In the genomic region with DNA sequence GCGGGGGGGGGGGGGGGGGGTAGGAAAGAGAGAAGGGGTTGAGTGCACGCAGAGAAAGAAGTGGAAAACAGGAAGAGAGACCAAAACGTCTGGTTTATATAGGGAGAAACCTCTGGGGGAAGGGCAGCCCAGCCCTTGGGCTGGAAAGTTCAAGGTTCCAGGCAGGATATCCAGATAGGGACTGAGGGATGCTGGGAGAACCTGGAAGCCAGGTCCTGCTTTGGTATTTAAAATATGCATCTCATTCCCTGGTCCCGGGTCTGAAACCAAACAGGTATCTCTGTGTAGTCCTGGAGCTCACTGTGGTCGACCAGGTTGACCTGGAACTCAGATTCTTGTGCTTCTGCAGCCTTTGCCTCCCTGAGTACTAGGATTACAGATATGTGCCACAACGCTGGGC, we compare ENCODE assay signal across 10 mouse cellular contexts. TPM values are rescaled to one million over a fixed set of nuclear protein-coding genes. Genes with fewer than 3 reads are reported as not detected.
DNase-seq lines count a peak whose midpoint lies in the region; ATAC-seq and TF ChIP-seq lines count a peak whose summit lies in the region.
"Had no signal": no experiment of that assay in that cellular context is flagged by ENCODE, and none has a peak within 500 bp of the region (broad histone marks: within the 10 kb centered on the region; RNA-seq: fewer than 3 reads in every experiment).

No protein-coding gene starts in this region.

- TF ChIP-seq CTCF in MEL (IDR thresholded peaks at IDR 0.05 in 2 of 3, conservative IDR thresholded peaks at IDR 0.05 in 1 of 3; ENCODE audit: control insufficient read depth in 1 of 3, insufficient read depth in 1 of 3, low read depth in 2 of 3, low read length in 3 of 3, poor library complexity in 1 of 3, severe bottlenecking in 1 of 3) = no peak

- H3K9ac ChIP-seq in hindbrain, embryonic 11.5 days (ENCODE audit: low read depth, low read length) = no peak overlapping the region
- peak overlapping the region; percentile 85 for H3K9ac ChIP-seq in MEL (ENCODE audit: control insufficient read depth, low read depth, low read length, poor library complexity, severe bottlenecking)
- peak overlapping the region; percentile 24; the same call in 1 of the 2 replicates for H3K9ac ChIP-seq in hindbrain, embryonic 13.5 days

- no peak for TF ChIP-seq EP300 in MEL (IDR thresholded peaks at IDR 0.05; ENCODE audit: low read depth in 1 of 2, low read length in 2 of 2)

- 55% methylated on average over 6 of the region's 6 CpGs for WGBS in hindbrain, embryonic 10.5 days
- 53% methylated on average over 5 of the region's 6 CpGs for WGBS in hindbrain, embryonic 11.5 days
- WGBS in hindbrain, embryonic 13.5 days = 51% methylated on average over 4 of the region's 6 CpGs
- 59% methylated on average over 5 of the region's 6 CpGs for WGBS in midbrain, embryonic 10.5 days

- no peak for TF ChIP-seq POLR2A in MEL (IDR thresholded peaks at IDR 0.05; ENCODE audit: control insufficient read depth in 1 of 2, insufficient read depth in 1 of 2, low read depth in 1 of 2, low read length in 2 of 2, poor library complexity in 1 of 2)

- no peak for ATAC-seq in hindbrain, embryonic 11.5 days (ENCODE audit: low FRiP score)
- ATAC-seq in hindbrain, embryonic 13.5 days (ENCODE audit: low FRiP score) = no peak

- DNase-seq in hindbrain, embryonic 10.5 days (ENCODE audit: low spot score) = no peak
- DNase-seq in hindbrain, embryonic 11.5 days (ENCODE audit: low spot score) = no peak
- DNase-seq in MEL (ENCODE audit: low read depth, low spot score) = no peak
- no peak for DNase-seq in midbrain, embryonic 10.5 days (ENCODE audit: low spot score)
- no peak for DNase-seq in cerebellum, adult 11 months
- no peak for DNase-seq in right cerebral cortex, postnatal 36 days (ENCODE audit: low spot score in 2 of 2)
- DNase-seq in cerebellum, postnatal 14 days = no peak
- DNase-seq: kidney, postnatal 10 days; thymus, postnatal 36 days had no signal

- H3K9me3 ChIP-seq in hindbrain, embryonic 10.5 days = no peaks in the 10 kb centered on the region
- no peaks in the 10 kb centered on the region for H3K9me3 ChIP-seq in hindbrain, embryonic 11.5 days (ENCODE audit: control insufficient read depth, low read length)
- no peaks in the 10 kb centered on the region for H3K9me3 ChIP-seq in MEL (replicated peaks; ENCODE audit: insufficient read depth, low read length)
- no peaks in the 10 kb centered on the region for H3K9me3 ChIP-seq in hindbrain, embryonic 13.5 days
- no peaks in the 10 kb centered on the region for H3K9me3 ChIP-seq in midbrain, embryonic 10.5 days (replicated peaks)

- H3K4me3 ChIP-seq in hindbrain, embryonic 10.5 days = peak overlapping the region; percentile 90
- H3K4me3 ChIP-seq in hindbrain, embryonic 11.5 days (ENCODE audit: low read depth, low read length) = no peak overlapping the region
- H3K4me3 ChIP-seq in MEL (ENCODE audit: control insufficient read depth in 1 of 2, insufficient read depth in 1 of 2, low read depth in 2 of 2, low read length in 2 of 2) = peak overlapping the region; percentile 39 to 96
- peak overlapping the region; percentile 15 for H3K4me3 ChIP-seq in hindbrain, embryonic 13.5 days
- H3K4me3 ChIP-seq in midbrain, embryonic 10.5 days = peak overlapping the region; percentile 92

- no peaks in the 10 kb centered on the region for H3K27me3 ChIP-seq in hindbrain, embryonic 10.5 days (ENCODE audit: insufficient read depth, poor library complexity, severe bottlenecking)
- no peaks in the 10 kb centered on the region for H3K27me3 ChIP-seq in hindbrain, embryonic 11.5 days (ENCODE audit: control insufficient read depth, insufficient read depth, low read length)
- no peaks in the 10 kb centered on the region for H3K27me3 ChIP-seq in MEL (ENCODE audit: control insufficient read depth in 1 of 2, insufficient read depth in 2 of 2, low read length in 2 of 2)
- no peaks in the 10 kb centered on the region for H3K27me3 ChIP-seq in hindbrain, embryonic 13.5 days
- H3K27me3 ChIP-seq in midbrain, embryonic 10.5 days (ENCODE audit: low read depth, poor library complexity, severe bottlenecking) = no peaks in the 10 kb centered on the region

- H3K4me2 ChIP-seq in hindbrain, embryonic 11.5 days (replicated peaks; ENCODE audit: low read depth, low read length) = no peak overlapping the region; the same call in 1 of the 2 replicates
- H3K4me2 ChIP-seq in hindbrain, embryonic 13.5 days = peak overlapping the region; percentile 60

- no peak for TF ChIP-seq RAD21 in MEL (IDR thresholded peaks at IDR 0.05; ENCODE audit: low read depth, low read length)

- no peak overlapping the region for H3K27ac ChIP-seq in hindbrain, embryonic 10.5 days
- no peak overlapping the region for H3K27ac ChIP-seq in hindbrain, embryonic 11.5 days (ENCODE audit: low read depth, low read length)
- H3K27ac ChIP-seq in MEL (ENCODE audit: control insufficient read depth, low read depth, low read length) = no peak overlapping the region
- no peak overlapping the region for H3K27ac ChIP-seq in hindbrain, embryonic 13.5 days
- H3K27ac ChIP-seq in midbrain, embryonic 10.5 days (replicated peaks) = no peak overlapping the region

- H3K79me2 ChIP-seq in MEL (ENCODE audit: control insufficient read depth, insufficient read depth, low read length, poor library complexity) = peaks cover 29% of the 10 kb centered on the region

- H3K36me3 ChIP-seq in hindbrain, embryonic 10.5 days = peaks cover 36% of the 10 kb centered on the region
- H3K36me3 ChIP-seq in hindbrain, embryonic 11.5 days (ENCODE audit: control insufficient read depth, insufficient read depth, low read length) = no peaks in the 10 kb centered on the region
- peaks cover 6 to 12% of the 10 kb centered on the region in 2 experiments for H3K36me3 ChIP-seq in MEL (ENCODE audit: control insufficient read depth in 1 of 2, insufficient read depth in 2 of 2, low read length in 2 of 2)
- peaks cover 27% of the 10 kb centered on the region for H3K36me3 ChIP-seq in hindbrain, embryonic 13.5 days
- peaks cover 35% of the 10 kb centered on the region for H3K36me3 ChIP-seq in midbrain, embryonic 10.5 days

- peaks cover 17% of the 10 kb centered on the region for H3K4me1 ChIP-seq in hindbrain, embryonic 10.5 days (replicated peaks)
- H3K4me1 ChIP-seq in hindbrain, embryonic 11.5 days (replicated peaks; ENCODE audit: control insufficient read depth, insufficient read depth, low read length) = no peaks in the 10 kb centered on the region
- H3K4me1 ChIP-seq in MEL (ENCODE audit: control insufficient read depth in 1 of 2, insufficient read depth in 2 of 2, low read length in 2 of 2) = peaks cover 6% of the 10 kb centered on the region in 2 experiments
- peaks cover 18% of the 10 kb centered on the region for H3K4me1 ChIP-seq in hindbrain, embryonic 13.5 days (replicated peaks)
- peaks cover 21% of the 10 kb centered on the region for H3K4me1 ChIP-seq in midbrain, embryonic 10.5 days

TF ChIP-seq in MEL, 35 proteins besides CTCF, POLR2A, EP300 and RAD21:
- TF ChIP-seq HCFC1 (IDR thresholded peaks at IDR 0.05; ENCODE audit: low read depth, low read length) = no peak
- no peak for TF ChIP-seq GABPA (IDR thresholded peaks at IDR 0.05; ENCODE audit: low read depth, low read length)
- no peak for TF ChIP-seq CHD1 (IDR thresholded peaks at IDR 0.05; ENCODE audit: low read depth, low read length)
- TF ChIP-seq SIN3A (IDR thresholded peaks at IDR 0.05; ENCODE audit: low read length) = no peak
- no peak for TF ChIP-seq USF2 (IDR thresholded peaks at IDR 0.05; ENCODE audit: borderline replicate concordance in 1 of 2, insufficient read depth in 1 of 2, low read depth in 1 of 2, low read length in 2 of 2)

RNA-seq across cellular contexts. Expression of a gene that starts 1.1 kb away (rescaled TPM):
- polyA plus RNA-seq in hindbrain, embryonic 10.5 days (2016; fragmentation: Nextera tagmentation; extraction: Ambion mirVana) = 36.1 and 40.9 TPM in 2 replicates
- polyA plus RNA-seq in hindbrain, embryonic 11.5 days (2014; fragmentation: Nextera tagmentation; extraction: Ambion mirVana) = 38.5 and 39.2 TPM in 2 replicates
- 16.2 and 17.2 TPM in 2 replicates for total RNA-seq in MEL (2012; rRNA removed)
- 10 to 100 TPM in 1 of 2 experiments, not detected in 1; 19.1 TPM for polyA plus RNA-seq in MEL (2012; ENCODE audit: insufficient read depth in 1 of 2, insufficient read length in 2 of 2, low read depth in 1 of 2, low replicate concordance in 2 of 2, missing spikeins in 1 of 2)
- 36.0 and 42.4 TPM in 2 replicates for polyA plus RNA-seq in hindbrain, embryonic 13.5 days (2015; fragmentation: Nextera tagmentation; extraction: Ambion mirVana)
- 42.0 and 43.4 TPM in 2 replicates for polyA plus RNA-seq in midbrain, embryonic 10.5 days (2016; fragmentation: Nextera tagmentation; extraction: Ambion mirVana)

RNA-seq across cellular contexts. Expression of a gene that starts 1.1 kb away (rescaled TPM):
- polyA plus RNA-seq in hindbrain, embryonic 10.5 days (2016; fragmentation: Nextera tagmentation; extraction: Ambion mirVana) = 102 and 130 TPM in 2 replicates
- polyA plus RNA-seq in hindbrain, embryonic 11.5 days (2014; fragmentation: Nextera tagmentation; extraction: Ambion mirVana) = 129 and 146 TPM in 2 replicates
- total RNA-seq in MEL (2012; rRNA removed) = 174 and 180 TPM in 2 replicates
- polyA plus RNA-seq in MEL (2012; ENCODE audit: insufficient read depth in 1 of 2, insufficient read length in 2 of 2, low read depth in 1 of 2, low replicate concordance in 2 of 2, missing spikeins in 1 of 2) = 100 to 1,000 TPM; 141 to 293 TPM
- polyA plus RNA-seq in hindbrain, embryonic 13.5 days (2015; fragmentation: Nextera tagmentation; extraction: Ambion mirVana) = 85.2 and 85.6 TPM in 2 replicates
- 132 and 142 TPM in 2 replicates for polyA plus RNA-seq in midbrain, embryonic 10.5 days (2016; fragmentation: Nextera tagmentation; extraction: Ambion mirVana)
